Mouse (Mus musculus) E14TG2a.4 (cell line): Measurements from ENCODE around the gene Pcbp3.

Experiments
- CTCF ChIP-seq: conservative IDR thresholded peaks from 2 replicates; pipeline ENCODE4 v1.5.1; 2014; ENCODE audit warnings: low read length
- POU5F1 ChIP-seq: IDR thresholded peaks from 2 replicates; pipeline ENCODE4 v1.6.1; 2014; ENCODE audit warnings: low read length, borderline replicate concordance

GRCm38 (mm10) chr10:76934805-76935204 lies 26.9 kb downstream of the Pcbp3 start:
- no peak for TF ChIP-seq CTCF
- no peak for TF ChIP-seq POU5F1
